Mouse (Mus musculus) lung, postnatal 0 days (tissue): ENCODE data around the gene Shd. TPM values are rescaled to one million over a fixed set of nuclear protein-coding genes. Genes with fewer than 3 reads are reported as not detected.

Experiments
- ATAC-seq: fragments of 200-750 bp; cut with Nextera tagmentation; 2 replicates; pipeline ENCODE4 v1.8.0; 2017; ENCODE audit warnings: moderate library complexity
- DNase-seq: peaks from one replicate; pipeline ENCODE4 v3.0.0-alpha.2; 2016; ENCODE audit warnings: low spot score
- H3K27ac ChIP-seq: fragments of 300-500 bp; sonication (generic); 2 replicates; pipeline ENCODE4 v1.5.1; 2014; ENCODE audit warnings: antibody characterized with exemption, mild to moderate bottlenecking, low read length, mixed read lengths
- H3K27me3 ChIP-seq: fragments of 300-500 bp; sonication (generic); replicated peaks from 2 replicates; pipeline ENCODE4 v1.6.1; 2014; ENCODE audit warnings: low read length, mixed read lengths; ENCODE audit not compliant: insufficient read depth
- H3K36me3 ChIP-seq: fragments of 300-500 bp; sonication (generic); 2 replicates; pipeline ENCODE4 v1.6.1; 2014; ENCODE audit warnings: low read length, mixed read lengths; ENCODE audit not compliant: insufficient read depth
- H3K4me1 ChIP-seq: fragments of 300-500 bp; sonication (generic); 2 replicates; pipeline ENCODE4 v1.6.1; 2014; ENCODE audit warnings: antibody characterized with exemption, low read depth, low read length, mixed read lengths; ENCODE audit not compliant: insufficient read depth
- H3K4me2 ChIP-seq: fragments of 300-500 bp; sonication (generic); replicated peaks from 2 replicates; pipeline ENCODE4 v1.6.1; 2014; ENCODE audit warnings: low read depth, mild to moderate bottlenecking, low read length, moderate library complexity, mixed read lengths
- H3K4me3 ChIP-seq: fragments of 300-500 bp; sonication (generic); 2 replicates; pipeline ENCODE4 v1.5.1; 2014; ENCODE audit warnings: low read depth, low read length
- H3K9ac ChIP-seq: fragments of 300-500 bp; sonication (generic); replicated peaks from 2 replicates; pipeline ENCODE4 v1.6.1; 2014; ENCODE audit warnings: low read depth, mild to moderate bottlenecking
- H3K9me3 ChIP-seq: fragments of 300-500 bp; sonication (generic); 2 replicates; pipeline ENCODE4 v1.6.1; 2016; ENCODE audit warnings: low read length, mixed read lengths
- CTCF ChIP-seq: IDR thresholded peaks from 2 replicates; pipeline ENCODE4 v1.5.1; 2016; ENCODE audit warnings: antibody characterized with exemption, mild to moderate bottlenecking
- EP300 ChIP-seq: IDR thresholded peaks from 2 replicates; pipeline ENCODE4 v1.6.1; 2016; ENCODE audit warnings: antibody characterized with exemption, mild to moderate bottlenecking, control low read depth
- WGBS: fragments of 180-500 bp; shearing (Covaris S2); extraction: QIAGEN DNeasy Blood & Tissue Kit; methylation state at CpG from one replicate; pipeline ENCODE4 v1.1.7; 2014; 5-methylcytosine and 5-hydroxymethylcytosine counted together
- polyA plus RNA-seq: library from polyadenylated mRNA; unstranded; fragments of >200 nt; fragmentation: Nextera tagmentation; extraction: Ambion mirVana; gene quantifications from 2 replicates; pipeline ENCODE4 v1.2.1, GENCODE M21; 2015

Shd gene
- polyA plus RNA-seq, 1 experiment from 2014 or later: 3.4 TPM

- 82% methylated on average over 15 of the region's 15 CpGs for WGBS
Measured at GRCm38 (mm10) chr17:56016793-56017785, 46.8 kb downstream of the Shd start.

GRCm38 (mm10) chr17:56017848-56018247 is 47.6 kb downstream of the Shd start:
- H3K9ac ChIP-seq: no peak overlapping the region
- H3K4me2 ChIP-seq: no peak overlapping the region
- H3K36me3 ChIP-seq: peaks cover 45% of the 10 kb centered on the region
- 82% methylated on average over 7 of the region's 7 CpGs for WGBS
- ATAC-seq (no peak), DNase-seq (no peak)
- H3K4me1 ChIP-seq: no peaks in the 10 kb centered on the region
- no peak overlapping the region for H3K27ac ChIP-seq
- H3K9me3 ChIP-seq: no peaks in the 10 kb centered on the region
- no peak for TF ChIP-seq CTCF
- TF ChIP-seq EP300: no peak
- no peak overlapping the region for H3K4me3 ChIP-seq
- no peaks in the 10 kb centered on the region for H3K27me3 ChIP-seq

More at GRCm38 (mm10) chr17:56016793-56017785, 46.8 kb downstream of the Shd start:
- Histone ChIP-seq H3K9ac (no peak overlapping the region), H3K36me3 (peaks cover 45% of the 10 kb centered on the region), H3K27ac (no peak overlapping the region), H3K4me3 (no peak overlapping the region), H3K4me2 (no peak overlapping the region), H3K9me3 (no peaks in the 10 kb centered on the region), H3K27me3 (no peaks in the 10 kb centered on the region), H3K4me1 (no peaks in the 10 kb centered on the region)
- no peak for TF ChIP-seq EP300
- TF ChIP-seq CTCF: no peak
- DNase-seq (no peak), ATAC-seq (no peak)

DNA sequence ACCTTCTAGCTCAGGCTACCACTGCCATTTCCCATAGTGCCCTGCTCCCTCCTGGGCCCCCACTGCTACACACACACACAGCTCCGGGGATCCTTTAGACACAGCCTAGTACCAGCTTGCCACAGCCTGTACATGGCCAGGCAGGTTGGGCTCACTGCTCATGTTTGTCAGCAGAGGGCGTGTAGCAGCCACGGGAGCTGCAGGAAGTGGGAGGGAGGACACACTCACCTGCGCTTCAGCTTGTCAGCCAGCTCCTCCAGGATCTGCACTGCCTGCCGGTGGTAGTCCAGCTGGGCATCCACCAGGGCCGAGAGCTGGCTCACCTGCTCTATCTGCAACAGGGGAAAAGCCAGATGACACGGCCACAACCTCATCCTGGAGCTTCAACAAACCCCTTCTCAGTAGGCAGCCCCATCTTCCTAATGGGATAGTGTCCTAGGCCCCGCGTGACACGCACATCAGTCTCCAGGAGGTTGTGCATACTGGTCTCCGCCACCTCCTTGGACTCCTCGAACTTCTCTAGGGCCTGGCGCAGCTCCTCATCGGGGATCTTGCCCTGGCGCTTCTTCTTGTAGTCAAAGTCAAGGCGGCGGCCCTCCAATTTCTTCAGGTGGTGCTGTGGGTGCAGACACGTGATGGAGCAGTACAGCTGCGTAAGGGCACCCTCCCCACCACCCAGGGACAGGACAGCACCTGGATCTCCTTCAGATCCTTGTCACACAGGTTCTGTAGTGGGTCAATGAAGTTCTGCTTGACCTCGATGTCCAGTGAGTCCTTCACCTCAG is 48.3 kb downstream of the Shd start:
- peaks cover 45% of the 10 kb centered on the region for H3K36me3 ChIP-seq
- peak; percentile 46 for ATAC-seq
- H3K9ac ChIP-seq: no peak overlapping the region
- WGBS: 68% methylated on average over 20 of the region's 20 CpGs
- TF ChIP-seq CTCF: peak; percentile 61
- TF ChIP-seq EP300: no peak
- H3K9me3 ChIP-seq: no peaks in the 10 kb centered on the region
- no peak overlapping the region for H3K27ac ChIP-seq
- H3K4me1 ChIP-seq: no peaks in the 10 kb centered on the region
- peak; percentile 39 for DNase-seq
- H3K27me3 ChIP-seq: no peaks in the 10 kb centered on the region
- H3K4me3 ChIP-seq: no peak overlapping the region
- no peak overlapping the region for H3K4me2 ChIP-seq

DNA sequence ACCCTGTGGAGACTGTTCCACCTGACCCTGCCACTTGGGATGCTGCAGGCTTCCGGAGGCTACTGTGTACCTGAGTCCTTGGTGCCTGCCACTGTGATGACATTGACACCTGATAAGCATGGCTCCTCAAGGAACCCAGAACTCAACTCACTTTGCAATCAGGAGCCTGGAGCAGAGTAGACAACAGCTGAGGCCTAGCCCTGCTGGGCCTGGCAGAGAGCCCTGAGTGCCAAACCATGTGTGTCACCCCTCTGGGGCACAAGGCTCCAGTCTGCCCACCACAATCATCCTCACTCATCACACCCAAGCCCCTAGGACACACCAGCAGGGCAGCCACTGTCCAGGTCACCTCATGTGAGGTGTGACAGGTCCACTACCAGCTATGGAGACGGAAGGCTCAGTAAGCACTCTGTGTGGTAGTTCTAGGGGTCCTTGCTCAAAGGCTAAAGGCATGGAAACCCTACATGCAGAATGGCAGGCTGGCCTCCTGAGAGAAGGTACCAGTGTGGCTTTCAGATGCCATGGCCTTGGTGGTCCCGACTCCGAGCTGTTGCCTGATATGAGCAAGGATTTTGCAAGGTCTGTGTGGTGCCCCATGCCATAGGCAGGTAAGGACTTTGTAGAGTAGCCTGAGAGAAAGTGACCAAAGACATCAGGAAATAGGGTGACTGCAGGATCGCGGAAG is 50.3 kb downstream of the Shd start:
- TF ChIP-seq CTCF: no peak
- no peak for TF ChIP-seq EP300
- no peak for ATAC-seq
- Histone ChIP-seq H3K27me3 (no peaks in the 10 kb centered on the region), H3K9ac (no peak overlapping the region), H3K4me2 (no peak overlapping the region), H3K27ac (no peak overlapping the region), H3K9me3 (no peaks in the 10 kb centered on the region), H3K4me3 (no peak overlapping the region), H3K36me3 (peaks cover 38% of the 10 kb centered on the region), H3K4me1 (no peaks in the 10 kb centered on the region)
- WGBS: 88% methylated on average over 6 of the region's 6 CpGs
- DNase-seq: no peak

DNA sequence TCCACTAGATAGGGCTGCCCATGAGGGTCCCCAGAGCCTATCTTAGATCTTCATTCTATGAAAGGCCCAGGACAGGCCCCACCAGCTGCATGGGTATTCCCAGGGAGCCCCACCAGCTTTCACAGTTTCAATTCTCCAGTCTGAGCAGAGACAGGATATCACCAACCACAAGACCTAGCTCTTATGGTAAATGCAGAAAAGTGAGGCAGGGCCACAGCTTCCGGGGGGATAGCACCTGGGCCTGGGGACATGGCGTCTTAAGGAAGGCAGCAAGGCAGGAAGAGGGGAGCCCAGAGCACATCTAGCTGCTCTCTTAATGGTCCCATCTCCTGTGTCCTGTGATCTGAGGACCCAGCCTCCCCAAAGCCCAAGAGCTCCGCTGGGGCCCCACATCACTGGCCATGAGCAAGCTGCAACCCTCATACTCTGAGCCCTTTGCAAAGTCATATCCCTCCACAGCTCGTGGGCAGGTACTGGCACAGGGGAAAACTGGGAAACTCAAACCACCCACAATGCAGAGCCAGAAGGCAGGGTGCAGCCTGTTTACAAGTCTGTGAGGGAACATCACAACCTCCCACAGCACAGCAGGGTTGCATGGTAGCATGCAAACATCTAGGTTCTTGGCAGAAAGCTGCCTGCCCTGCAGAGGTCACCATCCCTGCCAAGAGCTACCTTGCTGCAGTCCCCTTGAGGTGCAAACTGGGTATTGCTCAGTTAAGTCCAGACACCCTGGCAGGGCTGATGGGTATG is 51.1 kb downstream of the Shd start:
- no peak overlapping the region for H3K4me3 ChIP-seq
- no peak for DNase-seq
- H3K4me1 ChIP-seq: no peaks in the 10 kb centered on the region
- no peaks in the 10 kb centered on the region for H3K27me3 ChIP-seq
- no peak for ATAC-seq
- H3K4me2 ChIP-seq: no peak overlapping the region
- H3K9ac ChIP-seq: no peak overlapping the region; the same call in 1 of the 2 replicates
- no peak overlapping the region for H3K27ac ChIP-seq
- no peaks in the 10 kb centered on the region for H3K9me3 ChIP-seq
- no peak for TF ChIP-seq CTCF
- no peak for TF ChIP-seq EP300
- H3K36me3 ChIP-seq: peaks cover 31% of the 10 kb centered on the region
- 86% methylated on average over 4 of the region's 4 CpGs for WGBS
